In the genomic region with DNA sequence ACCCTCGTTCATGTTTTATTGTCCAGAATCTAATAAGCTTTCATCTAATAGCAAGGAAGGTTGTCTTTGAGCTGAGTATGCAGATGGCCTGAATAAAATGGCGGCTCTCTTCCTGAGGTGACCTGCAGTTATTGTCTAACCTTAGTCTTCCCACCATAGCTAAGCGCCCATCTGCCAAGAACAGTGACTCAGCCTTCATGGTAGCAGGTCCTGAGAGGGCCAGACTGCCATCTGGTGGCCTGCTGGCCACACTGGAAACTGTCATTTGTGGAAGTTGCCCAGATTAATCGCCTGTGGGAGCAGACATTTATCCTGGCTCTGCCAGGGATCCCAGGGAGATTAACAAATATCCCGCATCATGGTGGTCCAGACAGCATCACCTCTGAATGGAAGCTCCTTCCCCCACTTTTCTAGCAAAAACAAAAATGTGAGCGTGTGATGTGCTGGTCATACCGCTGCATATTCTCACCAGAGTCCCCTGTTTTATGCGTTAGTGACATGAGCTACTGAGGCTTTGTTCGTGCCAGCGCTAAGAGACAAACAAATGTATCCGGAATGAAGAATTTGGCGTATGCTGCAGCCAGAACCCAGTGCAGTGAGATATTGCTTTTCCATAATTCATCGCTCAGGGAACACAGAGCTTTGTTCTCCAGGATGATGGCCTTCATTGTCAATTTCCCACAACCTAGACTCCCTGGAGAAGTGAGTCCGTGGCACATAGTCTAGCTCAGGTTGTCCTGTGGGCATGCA, we compare ENCODE assay signal across 8 mouse cellular contexts. TPM values are rescaled to one million over a fixed set of nuclear protein-coding genes. Genes with fewer than 3 reads are reported as not detected.
DNase-seq lines count a peak whose midpoint lies in the region; TF ChIP-seq lines count a peak whose summit lies in the region.

No protein-coding gene starts in this region.

- peaks cover 16% of the 10 kb centered on the region for H3K27me3 ChIP-seq in C2C12 (ENCODE audit: control insufficient read depth, insufficient read depth, insufficient read length)

- no peak overlapping the region for H3ac ChIP-seq in C2C12 (ENCODE audit: control insufficient read depth, insufficient read length, low read depth)

- no peak overlapping the region for H3K4me3 ChIP-seq in C2C12 (ENCODE audit: insufficient read depth, poor library complexity, severe bottlenecking)
- no peak overlapping the region for H3K4me3 ChIP-seq in cortical plate, adult 2 months (ENCODE audit: insufficient read depth, low read length)
- no peak overlapping the region for H3K4me3 ChIP-seq in lung, adult 2 months (replicated peaks; ENCODE audit: extremely low read depth, low read depth, low read length)
- no peak overlapping the region for H3K4me3 ChIP-seq in olfactory bulb, adult 2 months (ENCODE audit: insufficient read depth, low read depth, low read length)

- no peak overlapping the region for H3K27ac ChIP-seq in cortical plate, adult 2 months (ENCODE audit: insufficient read depth, low read length)
- H3K27ac ChIP-seq in olfactory bulb, adult 2 months (ENCODE audit: insufficient read depth, low read depth, low read length) = no peak overlapping the region

- no peaks in the 10 kb centered on the region for H3K36me3 ChIP-seq in C2C12 (ENCODE audit: control insufficient read depth, insufficient read depth)

- 37% methylated on average over 14 of the region's 14 CpGs for WGBS in lung, adult 2 months
- 62% methylated on average over 14 of the region's 14 CpGs for WGBS in olfactory bulb, adult 2 months

- no peak for TF ChIP-seq POLR2A in cortical plate, adult 2 months (IDR thresholded peaks at IDR 0.05; ENCODE audit: extremely low read depth, insufficient read depth, low read length)
- TF ChIP-seq POLR2A in lung, adult 2 months (IDR thresholded peaks at IDR 0.05; ENCODE audit: borderline replicate concordance, extremely low read depth, low read depth, low read length) = no peak
- no peak for TF ChIP-seq POLR2A in olfactory bulb, adult 2 months (IDR thresholded peaks at IDR 0.05; ENCODE audit: insufficient read depth, low read depth, low read length)

- peaks cover 5% of the 10 kb centered on the region; the same call in 1 of the 2 replicates for H3K4me1 ChIP-seq in cortical plate, adult 2 months (ENCODE audit: control insufficient read depth, insufficient read depth, low read length)
- no peaks in the 10 kb centered on the region for H3K4me1 ChIP-seq in lung, adult 2 months (ENCODE audit: control insufficient read depth, insufficient read depth, low read length)
- H3K4me1 ChIP-seq in olfactory bulb, adult 2 months (ENCODE audit: control insufficient read depth, insufficient read depth, low read length) = peaks cover 12% of the 10 kb centered on the region

- TF ChIP-seq CTCF in C2C12 (IDR thresholded peaks at IDR 0.05; ENCODE audit: control insufficient read depth, insufficient read depth, insufficient read length) = peak; percentile 70
- peak; percentile 71 for TF ChIP-seq CTCF in cortical plate, adult 2 months (IDR thresholded peaks at IDR 0.05; ENCODE audit: extremely low read depth, insufficient read depth, low read length)
- peak; percentile 89 for TF ChIP-seq CTCF in lung, adult 2 months (IDR thresholded peaks at IDR 0.05; ENCODE audit: insufficient read depth, low read length)
- peak; percentile 42; the same call in 1 of the 2 replicates for TF ChIP-seq CTCF in olfactory bulb, adult 2 months (IDR thresholded peaks at IDR 0.05; ENCODE audit: insufficient read depth, low read depth, low read length)

- H3K79me2 ChIP-seq in C2C12 (ENCODE audit: control insufficient read depth, insufficient read depth) = no peaks in the 10 kb centered on the region

- intact Hi-C loops in gastrocnemius, postnatal 36 days (cut with DNase I) = loop anchor here (2.0 kb wide), 1 partner anchor 52 kb away; a partner anchor contains a TSS

- peak; percentile 79 for DNase-seq in ZHBTc4 (ENCODE audit: low read depth, low spot score)
- peak; percentile 71 to 73 for DNase-seq in gastrocnemius, postnatal 36 days
- DNase-seq in kidney, postnatal 10 days = peak; percentile 86
- peak; percentile 71 for DNase-seq in lung, adult 2 months
- no peak for DNase-seq in thymus, postnatal 14 days

- H3K79me3 ChIP-seq in C2C12 (ENCODE audit: low read depth) = no peaks in the 10 kb centered on the region

TF ChIP-seq in C2C12, 6 proteins besides CTCF, POLR2A, EP300 and RAD21:
- TF ChIP-seq MYOD1 (IDR thresholded peaks at IDR 0.05; ENCODE audit: control insufficient read depth, insufficient read length, low read depth) (no peak), MAX (IDR thresholded peaks at IDR 0.05) (no peak), MYOG (IDR thresholded peaks at IDR 0.05; ENCODE audit: control insufficient read depth, extremely low read depth, insufficient read length) (no peak), USF1 (IDR thresholded peaks at IDR 0.05; ENCODE audit: low read depth) (no peak), CEBPB (IDR thresholded peaks at IDR 0.05; ENCODE audit: low read depth) (no peak), FOSL1 (IDR thresholded peaks at IDR 0.05; ENCODE audit: insufficient read depth, low read length, poor library complexity, severe bottlenecking) (peak; percentile 48)
TF ChIP-seq in C2C12: peak in this region for 1.

RNA-seq across cellular contexts. Expression of a gene that starts 11.5 kb away (rescaled TPM):
- 8.7 TPM for polyA plus RNA-seq in C2C12 (2012; fragmentation: generic; extraction: Trizol)
- polyA plus RNA-seq in cortical plate, adult 2 months (2012; rRNA removed) = 2.9 and 3.7 TPM in 2 replicates
- total RNA-seq in gastrocnemius, postnatal 36 days (2021) = under 1 TPM in 1 of 2 experiments, not detected in 1; 0.62 TPM
- 2.6 and 2.9 TPM in 2 replicates for polyA plus RNA-seq in lung, adult 2 months (2012; rRNA removed)
- not detected in 2 replicates for polyA plus RNA-seq in olfactory bulb, adult 2 months (2012; ENCODE audit: insufficient read depth, insufficient read length, low replicate concordance, missing spikeins)

RNA-seq across cellular contexts. Expression of a gene that starts 17.1 kb away (rescaled TPM):
- not detected for polyA plus RNA-seq in C2C12 (2012; fragmentation: generic; extraction: Trizol)
- 19.1 and 19.2 TPM in 2 replicates for polyA plus RNA-seq in cortical plate, adult 2 months (2012; rRNA removed)
- not detected for total RNA-seq in gastrocnemius, postnatal 36 days (2021)
- polyA plus RNA-seq in lung, adult 2 months (2012; rRNA removed) = not detected in 2 replicates
- not detected in 2 replicates for polyA plus RNA-seq in olfactory bulb, adult 2 months (2012; ENCODE audit: insufficient read depth, insufficient read length, low replicate concordance, missing spikeins)

RNA-seq across cellular contexts. Expression of a gene that starts 53.2 kb away (rescaled TPM):
- 9.7 TPM for polyA plus RNA-seq in C2C12 (2012; fragmentation: generic; extraction: Trizol)
- 411 and 422 TPM in 2 replicates for polyA plus RNA-seq in cortical plate, adult 2 months (2012; rRNA removed)
- total RNA-seq in gastrocnemius, postnatal 36 days (2021) = 100 to 1,000 TPM; 452 to 656 TPM
- 178 and 182 TPM in 2 replicates for polyA plus RNA-seq in lung, adult 2 months (2012; rRNA removed)
- not detected in 2 replicates for polyA plus RNA-seq in olfactory bulb, adult 2 months (2012; ENCODE audit: insufficient read depth, insufficient read length, low replicate concordance, missing spikeins)

RNA-seq across cellular contexts. Expression of a gene that starts 55.2 kb away (rescaled TPM):
- polyA plus RNA-seq in C2C12 (2012; fragmentation: generic; extraction: Trizol) = 26.5 TPM
- 28.2 and 30.6 TPM in 2 replicates for polyA plus RNA-seq in cortical plate, adult 2 months (2012; rRNA removed)
- 10 to 100 TPM; 34.1 to 34.9 TPM for total RNA-seq in gastrocnemius, postnatal 36 days (2021)
- polyA plus RNA-seq in lung, adult 2 months (2012; rRNA removed) = 15.2 and 16.5 TPM in 2 replicates
- not detected in 2 replicates for polyA plus RNA-seq in olfactory bulb, adult 2 months (2012; ENCODE audit: insufficient read depth, insufficient read length, low replicate concordance, missing spikeins)

Comparison
In these comparisons a context has a peak if more than half of its experiments do, and no peak if none do; other contexts are left out.
1. RNA of a gene that starts 17.1 kb away (polyA plus RNA-seq): 19.1 to 19.2 TPM in cortical plate, adult 2 months; not detected in C2C12 (single experiment), not detected in lung, adult 2 months and not detected in olfactory bulb, adult 2 months; every median in the first group is over 10 times any median in the second.
2. Peak in every context shown above with its lines, with median percentiles within 50 percentile points of each other: CTCF ChIP-seq.